Mouse (Mus musculus) testis, postnatal 14 days (tissue): ENCODE results near the gene Nup133.

ENCODE experiments used
- DNase-seq: peaks from one replicate; pipeline ENCODE4 v3.0.0; 2021; ENCODE audit warnings: low spot score

The Nup133 gene

DNA sequence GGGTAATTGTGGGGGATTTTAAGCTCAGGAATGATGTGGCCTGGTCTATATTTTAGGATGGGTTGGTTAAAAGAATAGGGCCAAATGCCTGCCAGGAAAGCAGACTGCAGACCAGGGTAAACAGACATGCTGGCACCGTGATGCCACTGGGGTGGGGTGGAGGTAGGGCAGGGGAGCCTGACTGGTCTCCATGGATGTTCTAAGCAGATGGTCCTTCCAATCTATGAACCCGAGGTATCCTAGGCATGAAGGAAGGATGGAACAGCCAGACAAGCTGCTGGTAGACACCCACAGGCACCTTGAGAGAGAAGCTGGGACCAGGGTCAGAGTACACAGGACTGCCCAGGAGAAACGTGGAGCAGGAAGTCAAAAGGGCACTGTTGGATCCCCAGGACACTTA, 101.5 kb downstream of the Nup133 start:
- DNase-seq = no peak
